Mouse (Mus musculus) liver, adult 2 months (tissue): ENCODE results near the gene Syt6.

Experiments
- CTCF ChIP-seq: fragments of 200-500 bp; IDR thresholded peaks from 2 replicates; pipeline ENCODE4 v1.5.1; 2011; ENCODE audit warnings: low read depth, low read length, control low read depth
- POLR2A ChIP-seq: fragments of 200-500 bp; IDR thresholded peaks from 2 replicates; pipeline ENCODE4 v1.6.1; 2011; ENCODE audit warnings: low read length, control low read depth; ENCODE audit not compliant: insufficient read depth; ENCODE audit errors: extremely low read depth

GRCm38 (mm10) chr3:103550236-103550635 lies 24.8 kb upstream of the Syt6 start:
- TF ChIP-seq CTCF, result no peak
- TF ChIP-seq POLR2A, result no peak
